Mouse (Mus musculus) heart, postnatal 36 days (tissue): ENCODE measurements around the gene Zfp865. TPM values are rescaled to one million over a fixed set of nuclear protein-coding genes. Genes with fewer than 3 reads are reported as not detected.
"Not testable (repeated sequence)": the region's sequence is repeated elsewhere in the genome, so short reads cannot be mapped to it uniquely, and the experiment has no call there.

Experiments
- DNase-seq, 2 experiments: peaks; one replicate each; pipeline ENCODE4 v3.0.0; 2021 to 2022
- intact Hi-C: fragments of 180-260 bp; cut with DNase I; formaldehyde crosslinking; loops from one replicate; pipeline ENCODE4 v1.15.1; 2025
- total RNA-seq, 2 experiments: library from RNA; stranded (reverse); gene quantifications; 2 replicates each; pipeline ENCODE4 v1.2.3; 2021

Gene Zfp865
- total RNA-seq, 2 experiments from 2014 or later = 14.1 to 14.9 TPM

DNA sequence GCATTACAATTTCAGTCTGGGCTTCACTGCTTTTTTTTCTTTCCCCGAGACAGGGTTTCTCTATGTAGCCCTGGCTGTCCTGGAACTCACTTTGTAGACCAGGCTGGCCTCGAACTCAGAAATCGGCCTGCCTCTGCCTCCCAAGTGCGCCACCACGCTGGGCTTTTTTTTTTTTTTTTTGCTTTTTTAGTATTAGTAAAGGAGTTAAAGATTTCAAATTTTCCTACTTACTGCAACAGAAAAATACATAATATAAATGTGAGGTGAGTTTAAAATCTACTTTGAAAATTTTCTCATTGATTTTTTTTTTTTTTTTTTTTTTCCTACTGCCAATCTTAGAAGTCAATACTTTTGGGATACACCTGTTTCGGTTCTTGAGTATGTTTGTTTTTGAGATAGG, 44.7 kb downstream of the Zfp865 start:
- intact Hi-C loops = loop anchor here (5.0 to 10.0 kb wide), 2 partner anchors 62 to 570 kb away; partner anchors contain the start of gene Rasl2-9
- DNase-seq = no peak

DNA sequence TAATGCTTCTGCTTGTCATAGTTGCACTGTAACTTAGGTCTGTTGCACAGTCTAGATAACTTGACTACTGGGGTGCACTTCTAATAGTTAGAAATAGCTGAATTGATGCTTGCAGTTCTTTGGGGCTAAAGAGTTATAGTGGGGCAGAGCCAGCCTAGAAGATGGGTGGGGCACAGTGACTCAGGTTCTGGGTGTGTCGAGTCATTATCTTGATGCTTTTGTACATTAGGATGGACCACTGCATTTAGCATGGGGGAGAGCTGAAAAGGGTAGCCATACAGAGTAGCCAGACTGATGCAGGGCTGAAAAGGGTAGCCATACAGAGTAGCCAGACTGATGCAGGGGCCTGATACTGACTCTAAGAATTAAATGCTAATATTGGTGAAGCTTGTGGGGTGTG, 53.4 kb downstream of the Zfp865 start:
- intact Hi-C loops = no loop called here
- no peak for DNase-seq

DNA sequence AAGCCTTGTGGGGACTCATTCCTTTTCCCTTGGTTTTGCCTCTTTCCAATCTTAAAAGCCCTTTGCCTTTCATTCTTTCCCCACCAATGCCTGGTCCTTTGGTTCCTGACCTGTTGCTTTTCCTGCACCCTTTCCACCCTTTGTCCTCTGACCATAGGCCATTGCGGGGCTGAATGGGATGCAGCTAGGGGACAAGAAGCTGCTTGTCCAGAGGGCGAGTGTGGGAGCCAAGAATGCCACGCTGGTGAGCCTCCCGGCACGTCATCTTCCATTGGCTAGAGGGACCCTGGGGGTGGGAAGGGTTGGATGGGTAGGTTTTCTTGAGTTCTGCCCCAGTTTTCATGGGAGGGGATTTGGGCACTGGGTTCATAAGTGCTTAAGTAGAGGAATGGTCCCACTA, 54.8 kb downstream of the Zfp865 start:
- DNase-seq = no peak
- intact Hi-C loops = no loop called here

DNA sequence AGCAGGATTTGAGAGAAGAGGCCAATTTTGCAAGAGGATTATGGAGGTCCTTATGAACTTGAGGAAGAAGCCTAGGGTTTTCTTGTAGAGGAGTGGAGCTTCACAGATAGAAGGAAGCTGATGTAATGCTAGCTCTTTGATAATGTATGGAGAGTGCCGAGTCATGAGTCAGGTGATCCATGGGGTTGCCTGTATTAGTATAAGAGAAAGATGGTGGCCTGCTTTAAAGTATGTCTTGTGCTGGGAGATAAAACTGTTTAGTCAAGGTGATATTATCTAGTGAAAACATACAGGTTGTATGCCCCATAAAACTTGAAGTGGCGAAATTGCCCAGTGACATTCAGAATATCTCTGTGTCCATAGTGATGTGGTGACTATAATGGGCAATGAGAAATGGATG, 56.8 kb downstream of the Zfp865 start:
- no peak for DNase-seq
- intact Hi-C loops = loop anchor here (1.0 kb wide), 1 partner anchor 14 kb away; no protein-coding TSS in a partner anchor

DNA sequence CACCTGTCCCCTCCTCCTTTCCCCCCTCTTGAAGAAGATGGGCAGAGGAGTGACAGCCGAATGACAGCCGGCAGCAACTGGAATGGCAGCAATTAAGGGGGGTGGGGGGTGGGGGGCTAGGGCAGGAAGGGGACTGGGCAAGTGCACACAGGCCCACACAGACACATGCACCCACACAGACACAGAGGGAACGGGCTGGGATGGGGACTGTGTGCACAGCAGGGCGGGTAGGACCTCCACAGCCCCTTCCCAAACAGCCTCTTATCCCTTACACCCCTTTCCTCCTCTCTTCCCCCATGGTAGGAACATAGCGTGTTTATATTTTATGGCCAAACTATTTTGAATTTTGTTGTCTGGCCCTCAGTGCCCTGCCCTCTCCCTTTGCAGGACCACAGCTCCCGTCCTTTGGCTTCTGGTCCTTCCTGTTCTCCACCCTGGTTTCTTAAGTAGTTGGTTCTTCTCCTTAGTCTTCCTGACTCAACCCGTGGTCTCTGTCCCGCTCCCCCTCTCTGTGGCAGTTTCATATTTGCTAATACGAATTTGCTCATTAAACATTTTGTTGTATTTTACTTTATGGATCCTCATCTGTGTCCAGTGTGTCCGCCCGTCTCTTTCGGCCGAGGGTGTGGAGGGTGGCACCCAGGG, 59.3 kb downstream of the Zfp865 start:
- intact Hi-C loops = loop anchor here (5.0 kb wide), 1 partner anchor 48 kb away; the partner anchor contains the start of gene Rasl2-9

DNA sequence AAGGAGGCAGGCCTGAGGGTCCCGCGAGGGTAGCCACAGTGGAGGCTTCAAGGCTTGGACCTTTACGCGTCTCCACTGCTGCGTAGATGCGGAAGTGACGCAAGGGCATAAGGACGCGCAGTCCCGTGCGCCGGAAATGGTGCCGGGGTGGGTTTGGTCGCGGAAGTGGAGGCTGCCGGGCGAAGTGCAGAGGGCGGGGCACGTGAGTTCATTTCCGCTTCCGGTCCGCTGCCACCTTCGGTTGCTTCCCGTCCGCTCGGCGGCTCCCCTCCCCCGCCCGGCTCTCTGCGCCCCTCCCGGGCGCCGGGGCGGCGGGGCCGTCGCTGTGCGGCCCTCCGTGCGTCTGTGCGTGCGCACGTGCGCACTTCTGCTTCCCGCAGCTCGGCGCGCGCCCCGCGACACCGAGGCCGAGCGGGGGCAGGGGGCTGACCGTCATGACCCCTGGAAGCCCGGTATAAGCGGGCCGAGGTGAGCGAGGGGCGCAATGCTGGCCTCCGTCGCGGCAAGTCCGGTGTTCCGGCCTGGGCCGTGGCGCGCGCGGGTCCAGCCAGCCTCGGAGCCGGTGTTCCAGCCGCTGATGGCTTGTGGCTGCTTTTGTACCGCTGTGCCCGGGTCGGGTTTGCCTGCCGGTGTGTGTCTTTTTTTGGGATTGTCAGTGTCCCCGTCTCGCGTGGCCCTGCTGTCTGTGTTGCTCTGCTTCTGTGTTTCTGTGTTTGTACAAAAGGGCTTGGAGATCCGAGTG, 60.0 kb downstream of the Zfp865 start, which contains the start of gene Epn1:
Gene Epn1, plus strand, starts transcription at position 226 of the 742 bp plus-strand sequence.
- intact Hi-C loops = loop anchor here (5.0 kb wide), 1 partner anchor 47 kb away; the partner anchor contains the start of gene Rasl2-9
- peak; percentile 95 to 97 for DNase-seq

More for the DNA sequence above, 59.3 kb downstream of the Zfp865 start:
- not testable (repeated sequence) for DNase-seq

DNA sequence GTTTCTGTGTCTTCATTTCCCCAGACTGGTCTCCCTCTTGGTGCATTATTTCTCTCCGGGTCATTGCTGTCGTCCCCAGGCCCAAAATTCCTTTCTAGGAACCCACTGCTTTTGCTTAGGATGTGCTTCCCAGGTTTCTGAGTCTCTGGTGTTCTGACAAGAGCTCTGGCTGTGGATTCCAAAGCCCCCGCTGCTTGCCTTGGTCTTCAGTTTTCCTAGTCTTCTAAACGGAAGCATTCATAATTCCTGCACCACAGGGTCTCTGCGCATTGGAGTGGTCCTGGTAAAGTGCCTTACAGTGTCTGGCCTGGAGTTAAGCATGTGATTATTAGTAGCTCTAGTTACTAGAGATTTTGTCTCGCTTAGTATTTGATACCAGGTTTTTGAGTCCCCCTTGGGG, 60.6 kb downstream of the Zfp865 start:
- intact Hi-C loops = loop anchor here (5.0 kb wide), 1 partner anchor 46 kb away; the partner anchor contains the start of gene Rasl2-9
- DNase-seq = no peak

DNA sequence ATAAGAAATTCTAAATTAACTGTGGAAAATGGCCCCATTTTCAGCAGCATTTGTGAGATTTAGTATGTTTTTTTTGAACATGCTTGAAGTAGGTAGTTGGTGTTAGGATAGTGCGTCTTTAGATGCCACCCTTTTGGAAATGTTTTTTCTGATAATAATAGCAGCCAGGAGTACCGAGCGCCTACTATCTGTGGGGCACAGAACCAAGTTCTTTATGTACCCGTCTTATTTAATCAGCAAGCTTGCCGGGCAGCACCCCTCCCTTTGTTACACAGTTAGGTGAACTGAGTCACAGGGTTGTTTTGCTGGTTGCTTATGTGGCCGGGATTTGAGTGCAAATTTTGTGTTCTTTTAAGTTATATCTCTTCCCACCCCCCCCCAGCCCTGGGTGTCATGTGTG, 61.1 kb downstream of the Zfp865 start:
- no peak for DNase-seq
- intact Hi-C loops = loop anchor here (5.0 kb wide), 1 partner anchor 46 kb away; the partner anchor contains the start of gene Rasl2-9

DNA sequence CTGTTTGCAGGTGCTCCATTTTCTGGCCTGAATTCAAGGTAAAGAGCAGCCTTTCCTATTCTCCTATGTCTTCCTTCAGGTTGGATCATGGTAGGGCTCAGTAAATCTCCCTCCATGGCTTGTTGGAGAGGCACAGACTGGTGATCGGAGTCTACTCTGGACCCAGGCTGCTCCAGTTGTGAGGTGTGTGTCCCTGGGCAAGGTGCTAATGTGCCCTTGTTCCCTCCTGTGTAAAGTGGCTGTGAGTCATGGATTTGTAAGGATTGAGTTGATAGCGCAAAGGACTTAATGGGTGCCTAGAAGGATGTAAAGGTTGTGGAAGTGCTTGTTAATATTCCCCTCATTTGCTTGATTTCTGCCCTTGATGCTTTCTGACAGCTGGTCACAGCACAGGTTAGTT, 61.8 kb downstream of the Zfp865 start:
- no peak for DNase-seq
- intact Hi-C loops = loop anchor here (5.0 kb wide), 1 partner anchor 45 kb away; the partner anchor contains the start of gene Rasl2-9

DNA sequence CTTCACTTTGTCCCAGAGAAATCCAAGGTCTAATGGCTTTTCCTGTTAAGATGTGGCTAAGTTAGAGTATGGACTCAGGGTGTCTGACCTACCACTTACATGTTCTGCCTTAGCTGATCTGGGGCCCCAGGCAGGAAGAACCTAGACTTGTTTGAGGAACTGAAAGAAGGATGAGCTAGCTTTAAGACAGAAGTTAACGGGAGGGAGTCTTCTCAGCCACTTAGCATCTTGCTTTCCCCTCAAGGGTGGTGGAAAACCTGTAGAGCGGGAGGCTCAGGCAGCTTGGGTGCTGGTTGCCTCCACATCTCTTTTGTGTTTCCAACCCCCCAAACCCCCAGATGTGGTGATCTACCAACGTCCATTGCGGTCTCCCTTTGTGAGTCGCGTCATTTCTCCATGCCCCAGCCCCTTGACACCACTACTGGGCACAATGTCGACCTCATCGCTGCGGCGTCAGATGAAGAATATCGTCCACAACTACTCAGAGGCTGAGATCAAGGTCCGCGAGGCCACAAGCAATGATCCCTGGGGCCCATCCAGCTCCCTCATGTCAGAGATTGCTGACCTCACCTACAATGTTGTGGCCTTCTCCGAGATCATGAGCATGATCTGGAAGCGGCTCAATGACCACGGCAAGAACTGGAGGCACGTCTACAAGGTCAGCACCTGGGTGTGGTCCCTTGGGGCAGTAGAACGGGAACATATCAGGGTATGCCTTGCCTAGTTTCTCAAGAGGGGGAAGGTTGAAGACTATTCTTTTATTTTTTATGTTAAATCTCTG, 63.3 kb downstream of the Zfp865 start:
- intact Hi-C loops = loop anchor here (5.0 kb wide), 1 partner anchor 44 kb away; the partner anchor contains the start of gene Rasl2-9
- DNase-seq = no peak

DNA sequence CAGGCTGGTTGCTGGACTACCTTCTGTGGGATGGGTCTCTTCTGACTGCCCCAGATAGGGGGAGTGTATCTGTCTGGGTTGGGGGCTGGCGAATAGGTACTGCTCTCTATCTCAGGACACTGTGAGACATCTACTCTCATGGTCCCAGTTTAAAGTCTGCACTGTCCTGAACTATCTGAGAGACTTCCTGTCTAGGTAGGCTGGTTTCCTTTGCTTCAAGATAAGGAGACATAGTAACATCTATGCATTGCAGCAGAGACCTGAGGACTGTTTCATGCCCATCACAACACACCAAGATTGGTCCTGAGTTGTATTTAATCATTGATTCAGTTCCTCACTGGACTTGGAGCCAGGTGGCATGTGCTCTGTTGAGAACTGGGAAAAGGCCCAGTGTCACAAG, 65.3 kb downstream of the Zfp865 start:
- DNase-seq = no peak
- intact Hi-C loops = no loop called here

Other genes starting within 250 kb of the Zfp865 start
- gene Fam71e2, start 249.1 kb upstream of the Zfp865 start, total RNA-seq = not detected
- gene Il11, start 237.5 kb upstream of the Zfp865 start, total RNA-seq = not detected
- gene Tmem190, start 237.4 kb upstream of the Zfp865 start, total RNA-seq = not detected
- gene Tmem238, start 230.7 kb upstream of the Zfp865 start, total RNA-seq = 1 to 10 TPM; 4.4 to 5.7 TPM
- gene Rpl28, start 227.5 kb upstream of the Zfp865 start, total RNA-seq = 100 to 1,000 TPM; 515 to 545 TPM
- gene Ube2s, start 207.8 kb upstream of the Zfp865 start, total RNA-seq = 10 to 100 TPM; 89.8 to 95.7 TPM
- not detected for gene Shisa7, start 175.7 kb upstream of the Zfp865 start, total RNA-seq
- 1 to 10 TPM; 3.9 to 4.6 TPM for gene Isoc2b, start 150.1 kb upstream of the Zfp865 start, total RNA-seq
- 10 to 100 TPM; 45.4 to 48.8 TPM for gene Isoc2a, start 143.2 kb upstream of the Zfp865 start, total RNA-seq
- gene Gm36210, start 113.9 kb upstream of the Zfp865 start, total RNA-seq = not detected
- 1 to 10 TPM; 7.2 to 9.2 TPM for gene Zfp628, start 105.2 kb upstream of the Zfp865 start, total RNA-seq
- gene Nat14, start 98.3 kb upstream of the Zfp865 start, total RNA-seq = 1 to 10 TPM; 4.3 to 5.1 TPM
- 1 to 10 TPM; 3.9 to 4.1 TPM for gene Ssc5d, start 94.6 kb upstream of the Zfp865 start, total RNA-seq
- 10 to 100 TPM; 26.5 to 34.0 TPM for gene Sbk2, start 56.0 kb upstream of the Zfp865 start, total RNA-seq
- gene Sbk3, start 49.2 kb upstream of the Zfp865 start, total RNA-seq = 10 to 100 TPM; 31.5 to 45.5 TPM
- gene Zfp579, start 24.2 kb upstream of the Zfp865 start, total RNA-seq = 10 to 100 TPM; 14.2 to 16.4 TPM
- gene Zfp524, start 6.0 kb upstream of the Zfp865 start, total RNA-seq = 10 to 100 TPM in 1 of 2 experiments, 1 to 10 TPM in 1; 9.7 to 10.4 TPM
- gene Fiz1, start 5.7 kb upstream of the Zfp865 start, total RNA-seq = 10 to 100 TPM; 17.0 to 21.6 TPM
- gene Gm44973, start 4.9 kb upstream of the Zfp865 start, total RNA-seq = not detected
- gene Ccdc106, start 177 bp downstream of the Zfp865 start, total RNA-seq = not detected
- gene 4632433K11Rik, start 13.7 kb downstream of the Zfp865 start, total RNA-seq = not detected
- 1 to 10 TPM; 5.2 to 6.1 TPM for gene Zfp784, start 18.1 kb downstream of the Zfp865 start, total RNA-seq
- 1 to 10 TPM; 5.6 to 5.7 TPM for gene Zfp580, start 31.2 kb downstream of the Zfp865 start, total RNA-seq
- 10 to 100 TPM; 62.4 to 70.8 TPM for gene U2af2, start 41.8 kb downstream of the Zfp865 start, total RNA-seq
- 100 to 1,000 TPM; 176 to 184 TPM for gene Epn1, start 59.9 kb downstream of the Zfp865 start, total RNA-seq
- not detected for gene Rfpl4, start 96.6 kb downstream of the Zfp865 start, total RNA-seq
- gene Rasl2-9, start 105.6 kb downstream of the Zfp865 start, total RNA-seq = 1 to 10 TPM; 6.2 to 6.9 TPM
- not detected for gene Vmn1r55, start 129.3 kb downstream of the Zfp865 start, total RNA-seq
- not detected for gene Vmn1r56, start 176.4 kb downstream of the Zfp865 start, total RNA-seq
- gene Vmn1r57, start 198.1 kb downstream of the Zfp865 start, total RNA-seq = not detected